Mouse (Mus musculus): ENCODE measurements around the gene Wdr93.

Wdr93 gene

GRCm38 (mm10) chr7:79742659-79743536, at the start of gene Wdr93, which contains the start of gene Pex11a:
Gene Wdr93 (plus strand): TSS chr7:79743163.
Gene Pex11a (minus strand): TSS chr7:79743131.
- DNase-seq, result peak; percentile 84

GRCm38 (mm10) chr7:79696495-79696894, 46.5 kb upstream of the Wdr93 start:
- DNase-seq, result no peak

- no peak for DNase-seq
Observed at GRCm38 (mm10) chr7:79702755-79703154, 40.2 kb upstream of the Wdr93 start.

GRCm38 (mm10) chr7:79705210-79705609, 37.8 kb upstream of the Wdr93 start:
- DNase-seq, result no peak

GRCm38 (mm10) chr7:79710130-79710607, 32.8 kb upstream of the Wdr93 start:
- DNase-seq, result no peak

GRCm38 (mm10) chr7:79710831-79711230, 32.1 kb upstream of the Wdr93 start:
- no peak for DNase-seq

- DNase-seq, result peak; percentile 84
Observed at GRCm38 (mm10) chr7:79715187-79715981, 27.6 kb upstream of the Wdr93 start, which contains the start of gene Kif7. Gene Kif7 (minus strand): TSS chr7:79715720.

GRCm38 (mm10) chr7:79721386-79721977, 21.5 kb upstream of the Wdr93 start:
- peak; percentile 64 for DNase-seq

- DNase-seq, result peak; percentile 77
Observed at GRCm38 (mm10) chr7:79727091-79727490, 15.9 kb upstream of the Wdr93 start.

- peak; percentile 71 for DNase-seq
Observed at GRCm38 (mm10) chr7:79728219-79728618, 14.7 kb upstream of the Wdr93 start.

GRCm38 (mm10) chr7:79729169-79729568, 13.8 kb upstream of the Wdr93 start:
- peak; percentile 80 for DNase-seq

- DNase-seq, result peak; percentile 20
Observed at GRCm38 (mm10) chr7:79729743-79730370, 13.1 kb upstream of the Wdr93 start.

GRCm38 (mm10) chr7:79731438-79731837, 11.5 kb upstream of the Wdr93 start:
- DNase-seq, result no peak

- peak; percentile 26 for DNase-seq
Observed at GRCm38 (mm10) chr7:79732622-79733021, 10.3 kb upstream of the Wdr93 start, which contains the start of gene Plin1. Gene Plin1 (minus strand): TSS chr7:79732903.

- peak; percentile 18 for DNase-seq
Observed at GRCm38 (mm10) chr7:79734563-79734962, 8.4 kb upstream of the Wdr93 start.

- DNase-seq, result no peak
Observed at GRCm38 (mm10) chr7:79736511-79736910, 6.5 kb upstream of the Wdr93 start.

GRCm38 (mm10) chr7:79738913-79739312, 4.0 kb upstream of the Wdr93 start:
- DNase-seq, result no peak

- no peak for DNase-seq
Observed at GRCm38 (mm10) chr7:79740279-79740678, 2.7 kb upstream of the Wdr93 start.

GRCm38 (mm10) chr7:79742277-79742658, 695 bp upstream of the Wdr93 start:
- no peak for DNase-seq

- DNase-seq, result no peak
Observed at GRCm38 (mm10) chr7:79744051-79744450, 1.1 kb downstream of the Wdr93 start.

GRCm38 (mm10) chr7:79744585-79744984, 1.6 kb downstream of the Wdr93 start:
- no peak for DNase-seq

GRCm38 (mm10) chr7:79747659-79748058, 4.7 kb downstream of the Wdr93 start:
- DNase-seq, result no peak

GRCm38 (mm10) chr7:79749511-79749910, 6.5 kb downstream of the Wdr93 start:
- DNase-seq, result no peak
